Mouse (Mus musculus): ENCODE measurements around the gene Ttf1.
A peak's percentile ranks its signal among the peaks of the same experiment; 100 is the strongest.

GRCm38 (mm10) chr2:29060135-29060597 is at the start of gene Ttf1:
- TF ChIP-seq GATA1 (IDR thresholded peaks at IDR 0.05; ENCODE audit: borderline replicate concordance, low read length): no peak
- peak; percentile 75 for TF ChIP-seq FLI1 (IDR thresholded peaks at IDR 0.05; ENCODE audit: low read length)
